Mouse (Mus musculus): ENCODE results near the gene Rpl11.

Gene Rpl11

GRCm38 (mm10) chr4:136027416-136028131, 25.7 kb downstream of the Rpl11 start:
- no peak for DNase-seq (ENCODE audit: low spot score in 2 of 2)

- no peak for DNase-seq (ENCODE audit: low spot score in 2 of 2)
These were observed 27.9 kb downstream of the Rpl11 start for GRCm38 (mm10) chr4:136025350-136025749.

GRCm38 (mm10) chr4:136022924-136023323, 30.3 kb downstream of the Rpl11 start:
- peak in 1 of 2 experiments; percentile 57 for DNase-seq (ENCODE audit: low spot score in 2 of 2)

- peak; percentile 100 for DNase-seq (ENCODE audit: low spot score in 2 of 2)
These were observed 31.6 kb downstream of the Rpl11 start, which contains the start of gene Eloa for GRCm38 (mm10) chr4:136021549-136022047. Gene Eloa, minus strand, starts transcription at chr4:136021763.

- DNase-seq (ENCODE audit: low spot score in 2 of 2), result peak; percentile 31 to 70
These were observed 32.3 kb downstream of the Rpl11 start for GRCm38 (mm10) chr4:136020743-136021548.

GRCm38 (mm10) chr4:136016059-136016602, 37.1 kb downstream of the Rpl11 start:
- DNase-seq (ENCODE audit: low spot score in 2 of 2), result no peak

GRCm38 (mm10) chr4:136010586-136010985, 42.6 kb downstream of the Rpl11 start:
- no peak for DNase-seq (ENCODE audit: low spot score in 2 of 2)

GRCm38 (mm10) chr4:136008782-136009447, 44.3 kb downstream of the Rpl11 start:
- DNase-seq (ENCODE audit: low spot score in 2 of 2), result no peak

- DNase-seq (ENCODE audit: low spot score in 2 of 2), result no peak
These were observed 46.4 kb downstream of the Rpl11 start for GRCm38 (mm10) chr4:136006821-136007220.

GRCm38 (mm10) chr4:136004921-136005320, 48.3 kb downstream of the Rpl11 start:
- no peak for DNase-seq (ENCODE audit: low spot score in 2 of 2)

GRCm38 (mm10) chr4:136004107-136004675, 49.0 kb downstream of the Rpl11 start:
- no peak for DNase-seq (ENCODE audit: low spot score in 2 of 2)

GRCm38 (mm10) chr4:135995118-135995517, 58.1 kb downstream of the Rpl11 start:
- no peak for DNase-seq (ENCODE audit: low spot score in 2 of 2)

GRCm38 (mm10) chr4:135993941-135994340, 59.3 kb downstream of the Rpl11 start:
- no peak for DNase-seq (ENCODE audit: low spot score in 2 of 2)

- DNase-seq (ENCODE audit: low spot score in 2 of 2), result no peak
These were observed 65.5 kb downstream of the Rpl11 start for GRCm38 (mm10) chr4:135987714-135988113.

- peak; percentile 95 to 97 for DNase-seq (ENCODE audit: low spot score in 2 of 2)
These were observed 66.1 kb downstream of the Rpl11 start, which contains the start of gene Pithd1 for GRCm38 (mm10) chr4:135986943-135987710. Gene Pithd1, minus strand, starts transcription at chr4:135987264.

GRCm38 (mm10) chr4:135986301-135986942, 66.8 kb downstream of the Rpl11 start:
- no peak for DNase-seq (ENCODE audit: low spot score in 2 of 2)

- DNase-seq (ENCODE audit: low spot score in 2 of 2), result no peak
These were observed 67.5 kb downstream of the Rpl11 start for GRCm38 (mm10) chr4:135985769-135986168.

GRCm38 (mm10) chr4:135985193-135985592, 68.0 kb downstream of the Rpl11 start:
- DNase-seq (ENCODE audit: low spot score in 2 of 2), result peak in 1 of 2 experiments; percentile 74

- DNase-seq (ENCODE audit: low spot score in 2 of 2), result no peak
These were observed 68.7 kb downstream of the Rpl11 start for GRCm38 (mm10) chr4:135984556-135984955.

GRCm38 (mm10) chr4:135981524-135982063, 71.6 kb downstream of the Rpl11 start:
- DNase-seq (ENCODE audit: low spot score in 2 of 2), result no peak

All from spleen, postnatal 4 days (tissue).